8 mouse cellular contexts compared by ENCODE assay signal in the genomic region with DNA sequence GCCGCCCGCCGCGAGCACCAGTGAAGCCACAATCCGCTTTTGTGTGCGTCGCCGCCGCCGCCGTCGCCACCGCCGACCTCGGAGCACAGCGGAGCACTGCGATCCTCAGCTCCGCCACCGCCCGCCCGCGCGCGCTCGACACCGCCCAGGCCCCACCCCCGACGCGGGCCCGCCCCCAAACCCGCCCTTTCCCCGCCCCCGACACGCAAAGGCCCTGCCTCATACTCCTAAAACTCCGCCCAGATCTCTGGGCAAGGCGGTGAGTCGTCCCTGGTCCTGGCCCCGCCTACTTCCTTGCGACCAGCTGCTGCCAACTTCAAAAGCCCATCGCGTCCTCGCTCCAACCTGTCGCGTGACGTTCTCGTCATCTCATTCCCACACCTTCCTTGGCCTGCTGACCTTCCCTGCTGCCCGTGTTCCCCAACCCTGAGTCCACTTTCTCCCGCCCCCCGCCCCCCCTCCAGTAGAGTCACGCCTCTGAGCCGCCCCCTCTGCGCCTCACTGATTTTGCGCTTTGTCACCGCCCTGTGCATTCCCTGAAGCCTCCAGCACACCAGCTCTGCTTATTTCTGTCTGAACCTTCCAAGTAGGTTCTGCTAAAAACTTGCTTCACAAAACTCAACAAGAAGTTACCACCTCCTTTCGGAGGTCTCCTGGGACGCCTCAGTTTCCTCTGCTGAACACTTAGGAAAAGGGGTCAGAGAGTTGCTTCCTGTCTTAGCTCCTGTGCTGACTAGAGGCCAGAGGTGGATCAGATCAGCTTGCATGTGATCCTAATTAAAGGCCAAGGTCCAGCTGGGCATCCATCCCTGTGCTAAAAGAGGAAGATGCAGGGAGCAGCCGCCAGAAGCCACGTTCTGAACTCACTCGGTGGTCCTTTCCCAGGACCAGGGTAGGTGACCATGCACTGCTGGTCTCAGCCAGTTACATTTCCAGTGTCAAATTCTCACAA. TPM values are rescaled to one million over a fixed set of nuclear protein-coding genes. Genes with fewer than 3 reads are reported as not detected.
DNase-seq lines count a peak whose midpoint lies in the region; ATAC-seq and TF ChIP-seq lines count a peak whose summit lies in the region.

A gene (minus strand): TSS at position 678 of the 952 bp plus-strand sequence.

- no peaks in the 10 kb centered on the region for H3K79me2 ChIP-seq in CH12.LX (replicated peaks; ENCODE audit: control insufficient read depth, extremely low read depth, insufficient read depth, poor library complexity, severe bottlenecking)

- no peaks in the 10 kb centered on the region for H3K9me3 ChIP-seq in CH12.LX (replicated peaks; ENCODE audit: low read length)
- H3K9me3 ChIP-seq in forebrain, embryonic 11.5 days (ENCODE audit: control insufficient read depth, low read length), result no peaks in the 10 kb centered on the region
- no peaks in the 10 kb centered on the region for H3K9me3 ChIP-seq in heart, embryonic 16.5 days (replicated peaks; ENCODE audit: control insufficient read depth, low read length)
- H3K9me3 ChIP-seq in liver, postnatal 0 days (ENCODE audit: low read length), result no peaks in the 10 kb centered on the region
- no peaks in the 10 kb centered on the region for H3K9me3 ChIP-seq in neural tube, embryonic 14.5 days (ENCODE audit: control insufficient read depth, low read length)

- TF ChIP-seq RAD21 in CH12.LX (IDR thresholded peaks at IDR 0.05; ENCODE audit: low read depth, low read length), result no peak

- H3K4me3 ChIP-seq in CH12.LX (replicated peaks in 1 of 3; ENCODE audit: low read depth in 2 of 3, low read length in 2 of 3, poor library complexity in 1 of 3), result peak within 1 kb of the TSS; percentile 61 to 96 (median 72)
- peak within 1 kb of the TSS; percentile 88 for H3K4me3 ChIP-seq in forebrain, embryonic 11.5 days (ENCODE audit: low read depth, low read length)
- H3K4me3 ChIP-seq in heart, embryonic 16.5 days (ENCODE audit: low read length), result peak within 1 kb of the TSS; percentile 83
- H3K4me3 ChIP-seq in liver, postnatal 0 days (ENCODE audit: low read depth, low read length), result peak within 1 kb of the TSS; percentile 70
- H3K4me3 ChIP-seq in neural tube, embryonic 14.5 days (ENCODE audit: low read depth, low read length), result peak within 1 kb of the TSS; percentile 83

- peaks cover 13 to 38% of the 10 kb centered on the region in 2 experiments for H3K4me1 ChIP-seq in CH12.LX (ENCODE audit: control insufficient read depth in 1 of 2, insufficient read depth in 2 of 2)
- H3K4me1 ChIP-seq in forebrain, embryonic 11.5 days (replicated peaks; ENCODE audit: control insufficient read depth, insufficient read depth, low read length), result peaks cover 4% of the 10 kb centered on the region; the same call in 1 of the 2 replicates
- H3K4me1 ChIP-seq in heart, embryonic 16.5 days (ENCODE audit: control insufficient read depth, insufficient read depth, low read length), result peaks cover 13% of the 10 kb centered on the region
- peaks cover 19% of the 10 kb centered on the region for H3K4me1 ChIP-seq in liver, postnatal 0 days (ENCODE audit: insufficient read depth)
- peaks cover 23% of the 10 kb centered on the region for H3K4me1 ChIP-seq in neural tube, embryonic 14.5 days (ENCODE audit: control insufficient read depth, insufficient read depth, low read length)

- peak within 1 kb of the TSS; percentile 84 for H3K4me2 ChIP-seq in CH12.LX (ENCODE audit: insufficient read depth, low read depth, poor library complexity, severe bottlenecking)
- peak within 1 kb of the TSS; percentile 78 for H3K4me2 ChIP-seq in forebrain, embryonic 11.5 days (ENCODE audit: low read depth, low read length, severe bottlenecking)
- peak within 1 kb of the TSS; percentile 85 for H3K4me2 ChIP-seq in heart, embryonic 16.5 days (ENCODE audit: low read depth, low read length)
- H3K4me2 ChIP-seq in liver, postnatal 0 days (ENCODE audit: low read depth, low read length), result peak within 1 kb of the TSS; percentile 93
- peak within 1 kb of the TSS; percentile 84 for H3K4me2 ChIP-seq in neural tube, embryonic 14.5 days (ENCODE audit: low read depth, low read length)

- peak; percentile 64 for TF ChIP-seq POLR2A in CH12.LX (IDR thresholded peaks at IDR 0.05; ENCODE audit: low read depth, low read length)

- WGBS in forebrain, embryonic 11.5 days, result 2% methylated on average over 44 of the region's 59 CpGs
- 2% methylated on average over 51 of the region's 59 CpGs for WGBS in heart, embryonic 16.5 days
- WGBS in liver, postnatal 0 days (ENCODE audit: insufficient replicate concordance), result 2% methylated on average over 32 of the region's 59 CpGs
- 2% methylated on average over 55 of the region's 59 CpGs for WGBS in neural tube, embryonic 14.5 days

- dilution Hi-C loops in CH12.LX (cut with MboI; ENCODE audit: extremely low pct_ligation_motif_present, extremely low pct_unique_long_range_greater_than_20kb, low sequenced_read_pairs), result no loop called here

- peaks cover 2% of the 10 kb centered on the region for H3K27me3 ChIP-seq in CH12.LX (replicated peaks)
- H3K27me3 ChIP-seq in forebrain, embryonic 11.5 days (ENCODE audit: control insufficient read depth, insufficient read depth, low read length), result no peaks in the 10 kb centered on the region
- no peaks in the 10 kb centered on the region for H3K27me3 ChIP-seq in heart, embryonic 16.5 days (ENCODE audit: control insufficient read depth, insufficient read depth, low read length)
- H3K27me3 ChIP-seq in liver, postnatal 0 days (ENCODE audit: insufficient read depth, low read length), result no peaks in the 10 kb centered on the region
- no peaks in the 10 kb centered on the region for H3K27me3 ChIP-seq in neural tube, embryonic 14.5 days (ENCODE audit: control insufficient read depth, insufficient read depth, low read length)

- no peak for TF ChIP-seq EP300 in CH12.LX (IDR thresholded peaks at IDR 0.05; ENCODE audit: low read length)
- no peak for TF ChIP-seq EP300 in liver, postnatal 0 days (IDR thresholded peaks at IDR 0.05; ENCODE audit: low read depth)

- H3K9ac ChIP-seq in CH12.LX (ENCODE audit: insufficient read depth, low read depth), result peak within 1 kb of the TSS; percentile 55
- peak within 1 kb of the TSS; percentile 87 for H3K9ac ChIP-seq in forebrain, embryonic 11.5 days (ENCODE audit: low read length)
- peak within 1 kb of the TSS; percentile 92 for H3K9ac ChIP-seq in heart, embryonic 16.5 days (ENCODE audit: low read length)
- H3K9ac ChIP-seq in liver, postnatal 0 days (replicated peaks), result peak within 1 kb of the TSS; percentile 82
- H3K9ac ChIP-seq in neural tube, embryonic 14.5 days (replicated peaks; ENCODE audit: low read depth, low read length), result peak within 1 kb of the TSS; percentile 97

- ATAC-seq in forebrain, embryonic 11.5 days (replicated peaks; ENCODE audit: low FRiP score), result peak; percentile 92
- peak; percentile 91 for ATAC-seq in heart, embryonic 16.5 days (replicated peaks; ENCODE audit: extremely low read depth, insufficient read depth, low FRiP score)
- ATAC-seq in liver, postnatal 0 days, result peak; percentile 92
- peak; percentile 94 for ATAC-seq in neural tube, embryonic 14.5 days (ENCODE audit: low read depth)

- in situ Hi-C loops in CH12.LX (cut with MboI; ENCODE audit: low pct_ligation_motif_present, low pct_unique_long_range_greater_than_20kb, low sequenced_read_pairs), result loop anchor here (5.0 kb wide), 1 partner anchor 41 kb away; no protein-coding TSS in a partner anchor

- TF ChIP-seq CTCF in CH12.LX (conservative IDR thresholded peaks at IDR 0.05 in 1 of 2, IDR thresholded peaks at IDR 0.05 in 1 of 2; ENCODE audit: low read depth in 2 of 2, low read length in 2 of 2), result no peak
- no peak for TF ChIP-seq CTCF in liver, postnatal 0 days (IDR thresholded peaks at IDR 0.05; ENCODE audit: low read depth)

- peak; percentile 95 for DNase-seq in CH12.LX (ENCODE audit: extremely low read depth)
- DNase-seq in c-Kit-positive CD71-negative TER-119-negative erythroid progenitor cells, embryonic 14.5 days (ENCODE audit: low read depth), result peak; percentile 87
- peak; percentile 99 for DNase-seq in forebrain, embryonic 11.5 days (ENCODE audit: low spot score)
- peak; percentile 97 for DNase-seq in kidney, postnatal 36 days
- DNase-seq in liver, postnatal 0 days, result peak; percentile 96
- DNase-seq in testis, postnatal 10 days (ENCODE audit: low spot score), result peak; percentile 93

- no peak within 1 kb of the TSS for H3K27ac ChIP-seq in CH12.LX (ENCODE audit: insufficient read depth, low read depth)
- no peak within 1 kb of the TSS for H3K27ac ChIP-seq in forebrain, embryonic 11.5 days (ENCODE audit: low read depth, low read length)
- peak within 1 kb of the TSS; percentile 74 for H3K27ac ChIP-seq in heart, embryonic 16.5 days (ENCODE audit: low read length)
- H3K27ac ChIP-seq in liver, postnatal 0 days (ENCODE audit: low read depth), result peak within 1 kb of the TSS; percentile 72
- peak within 1 kb of the TSS; percentile 78 for H3K27ac ChIP-seq in neural tube, embryonic 14.5 days (ENCODE audit: low read depth, low read length)

- H3K36me3 ChIP-seq in CH12.LX (replicated peaks in 1 of 2; ENCODE audit: control insufficient read depth in 1 of 2, insufficient read depth in 1 of 2, low read length in 1 of 2), result peaks cover 0 to 7% of the 10 kb centered on the region in 2 experiments
- H3K36me3 ChIP-seq in forebrain, embryonic 11.5 days (ENCODE audit: control insufficient read depth, insufficient read depth, low read length), result no peaks in the 10 kb centered on the region
- no peaks in the 10 kb centered on the region for H3K36me3 ChIP-seq in heart, embryonic 16.5 days (ENCODE audit: control insufficient read depth, insufficient read depth)
- H3K36me3 ChIP-seq in liver, postnatal 0 days (replicated peaks; ENCODE audit: insufficient read depth, low read length), result no peaks in the 10 kb centered on the region
- no peaks in the 10 kb centered on the region for H3K36me3 ChIP-seq in neural tube, embryonic 14.5 days (ENCODE audit: control insufficient read depth, insufficient read depth, low read length)

TF ChIP-seq in CH12.LX, 34 proteins besides CTCF, POLR2A, EP300 and RAD21 (continues in another document):
- TF ChIP-seq ZKSCAN1 (IDR thresholded peaks at IDR 0.05; ENCODE audit: borderline replicate concordance, low read depth, low read length), result no peak
- peak; percentile 17; the same call in 1 of the 2 replicates for TF ChIP-seq UBTF (IDR thresholded peaks at IDR 0.05; ENCODE audit: low read depth, low read length)
- no peak for TF ChIP-seq PAX5 (IDR thresholded peaks at IDR 0.05; ENCODE audit: low read length)
- TF ChIP-seq MEF2A (IDR thresholded peaks at IDR 0.05; ENCODE audit: borderline replicate concordance, low read depth, low read length), result no peak
- TF ChIP-seq E2F4 (IDR thresholded peaks at IDR 0.05; ENCODE audit: insufficient replicate concordance, low read depth, low read length), result no peak
- no peak for TF ChIP-seq MYC (IDR thresholded peaks at IDR 0.05; ENCODE audit: low read depth, low read length)

RNA-seq across cellular contexts. Expression of the gene that starts here (rescaled TPM):
- total RNA-seq in CH12.LX (2012; rRNA removed) (10.9 and 12.9 TPM in 2 replicates), CH12.LX (2014; rRNA removed) (8.6 and 9.4 TPM in 2 replicates)
- polyA plus RNA-seq in CH12.LX (2012; ENCODE audit: insufficient read length, low read depth), result 22.7 and 26.0 TPM in 2 replicates
- polyA plus RNA-seq in forebrain, embryonic 11.5 days (2014; fragmentation: Nextera tagmentation; extraction: Ambion mirVana), result 16.2 and 28.6 TPM in 2 replicates
- polyA plus RNA-seq in heart, embryonic 16.5 days (2015; fragmentation: Nextera tagmentation; extraction: Ambion mirVana), result 4.3 and 4.4 TPM in 2 replicates
- polyA plus RNA-seq in liver, postnatal 0 days (2015; fragmentation: Nextera tagmentation; extraction: Ambion mirVana), result 4.0 and 5.0 TPM in 2 replicates
- polyA plus RNA-seq in neural tube, embryonic 14.5 days (2014; fragmentation: Nextera tagmentation; extraction: Ambion mirVana), result 20.9 and 21.8 TPM in 2 replicates

Comparison
In these comparisons a context has a peak if more than half of its experiments do, and no peak if none do; other contexts are left out.
1. H3K27ac ChIP-seq: peak in heart, embryonic 16.5 days (single experiment), liver, postnatal 0 days (single experiment) and neural tube, embryonic 14.5 days (single experiment); none in CH12.LX (single experiment) and forebrain, embryonic 11.5 days (single experiment).
2. Peak in every context shown above with its lines, with median percentiles within 50 percentile points of each other: DNase-seq, H3K4me2 ChIP-seq, H3K4me3 ChIP-seq, H3K9ac ChIP-seq and ATAC-seq.